Mouse (Mus musculus): Measurements from ENCODE around the gene Rrp12.

The Rrp12 gene

GRCm38 (mm10) chr19:41829381-41830105 lies 66.4 kb downstream of the Rrp12 start, which contains the start of gene Frat1:
TSS of gene Frat1 (plus strand) at chr19:41829970.
- peak; percentile 91 for DNase-seq (ENCODE audit: low spot score)

- no peak for DNase-seq (ENCODE audit: low spot score)
Observed at GRCm38 (mm10) chr19:41828941-41829340, 67.0 kb downstream of the Rrp12 start.

GRCm38 (mm10) chr19:41826529-41826928 lies 69.4 kb downstream of the Rrp12 start:
- no peak for DNase-seq (ENCODE audit: low spot score)

GRCm38 (mm10) chr19:41824950-41825349 lies 71.0 kb downstream of the Rrp12 start:
- no peak for DNase-seq (ENCODE audit: low spot score)

GRCm38 (mm10) chr19:41822589-41822988 lies 73.4 kb downstream of the Rrp12 start:
- no peak for DNase-seq (ENCODE audit: low spot score)

GRCm38 (mm10) chr19:41821436-41821835 lies 74.5 kb downstream of the Rrp12 start:
- no peak for DNase-seq (ENCODE audit: low spot score)

- DNase-seq (ENCODE audit: low spot score) = no peak
Observed at GRCm38 (mm10) chr19:41818749-41819148, 77.2 kb downstream of the Rrp12 start.

GRCm38 (mm10) chr19:41817325-41817724 lies 78.6 kb downstream of the Rrp12 start:
- no peak for DNase-seq (ENCODE audit: low spot score)

- DNase-seq (ENCODE audit: low spot score) = no peak
Observed at GRCm38 (mm10) chr19:41816915-41817314, 79.1 kb downstream of the Rrp12 start.

GRCm38 (mm10) chr19:41816410-41816809 lies 79.6 kb downstream of the Rrp12 start:
- DNase-seq (ENCODE audit: low spot score) = no peak

- no peak for DNase-seq (ENCODE audit: low spot score)
Observed at GRCm38 (mm10) chr19:41813374-41813773, 82.6 kb downstream of the Rrp12 start.
